Mouse (Mus musculus): Measurements from ENCODE around the gene Fbxo34. TPM values are rescaled to one million over a fixed set of nuclear protein-coding genes. Genes with fewer than 3 reads are reported as not detected.

Fbxo34 gene
- total and polyA plus RNA-seq, 2 experiments = 9.7 to 12.7 TPM

GRCm38 (mm10) chr14:47544286-47544685, 94.1 kb downstream of the Fbxo34 start:
- H3K9ac ChIP-seq (ENCODE audit: low read depth, low read length) = no peak overlapping the region
- no peaks in the 10 kb centered on the region for H3K79me2 ChIP-seq (ENCODE audit: control insufficient read depth, insufficient read depth, low read length)
- 86% methylated on average over 5 of the region's 5 CpGs for WGBS
- no peak for DNase-seq (ENCODE audit: extremely low read depth, low read depth, low spot score)
- no peak overlapping the region for H3K4me3 ChIP-seq (ENCODE audit: insufficient read depth, low read depth, low read length)
- H3K27me3 ChIP-seq (ENCODE audit: control insufficient read depth, insufficient read depth, low read length) = no peaks in the 10 kb centered on the region
- peaks cover 68% of the 10 kb centered on the region for H3K36me3 ChIP-seq (ENCODE audit: control insufficient read depth, insufficient read depth, low read length)
- TF ChIP-seq POLR2A (IDR thresholded peaks at IDR 0.05; ENCODE audit: extremely low read depth, insufficient read depth, low read length) = no peak
- no peak for TF ChIP-seq CTCF (IDR thresholded peaks at IDR 0.05; ENCODE audit: low read depth, low read length)
- no peaks in the 10 kb centered on the region for H3K4me1 ChIP-seq (ENCODE audit: control insufficient read depth, insufficient read depth, low read length)
- H3K27ac ChIP-seq (replicated peaks; ENCODE audit: insufficient read depth, low read depth, low read length) = no peak overlapping the region

GRCm38 (mm10) chr14:47544877-47545276, 94.7 kb downstream of the Fbxo34 start:
- H3K9ac ChIP-seq (ENCODE audit: low read depth, low read length) = no peak overlapping the region
- peaks cover 68% of the 10 kb centered on the region for H3K36me3 ChIP-seq (ENCODE audit: control insufficient read depth, insufficient read depth, low read length)
- TF ChIP-seq CTCF (IDR thresholded peaks at IDR 0.05; ENCODE audit: low read depth, low read length) (no peak), POLR2A (IDR thresholded peaks at IDR 0.05; ENCODE audit: extremely low read depth, insufficient read depth, low read length) (no peak)
- WGBS = 91% methylated on average over 4 of the region's 4 CpGs
- H3K4me3 ChIP-seq (ENCODE audit: insufficient read depth, low read depth, low read length) = no peak overlapping the region
- no peak overlapping the region for H3K27ac ChIP-seq (replicated peaks; ENCODE audit: insufficient read depth, low read depth, low read length)
- H3K4me1 ChIP-seq (ENCODE audit: control insufficient read depth, insufficient read depth, low read length) = no peaks in the 10 kb centered on the region
- no peaks in the 10 kb centered on the region for H3K27me3 ChIP-seq (ENCODE audit: control insufficient read depth, insufficient read depth, low read length)
- no peaks in the 10 kb centered on the region for H3K79me2 ChIP-seq (ENCODE audit: control insufficient read depth, insufficient read depth, low read length)
- DNase-seq (ENCODE audit: extremely low read depth, low read depth, low spot score) = no peak

- H3K27me3 ChIP-seq (ENCODE audit: control insufficient read depth, insufficient read depth, low read length) = no peaks in the 10 kb centered on the region
- no peak for DNase-seq (ENCODE audit: extremely low read depth, low read depth, low spot score)
- no peaks in the 10 kb centered on the region for H3K4me1 ChIP-seq (ENCODE audit: control insufficient read depth, insufficient read depth, low read length)
- H3K4me3 ChIP-seq (ENCODE audit: insufficient read depth, low read depth, low read length) = no peak overlapping the region
- TF ChIP-seq CTCF (IDR thresholded peaks at IDR 0.05; ENCODE audit: low read depth, low read length) (no peak), POLR2A (IDR thresholded peaks at IDR 0.05; ENCODE audit: extremely low read depth, insufficient read depth, low read length) (no peak)
- no peak overlapping the region for H3K27ac ChIP-seq (replicated peaks; ENCODE audit: insufficient read depth, low read depth, low read length)
- no peaks in the 10 kb centered on the region for H3K79me2 ChIP-seq (ENCODE audit: control insufficient read depth, insufficient read depth, low read length)
- 97% methylated on average over 6 of the region's 6 CpGs for WGBS
- H3K9ac ChIP-seq (ENCODE audit: low read depth, low read length) = no peak overlapping the region
- peaks cover 67% of the 10 kb centered on the region for H3K36me3 ChIP-seq (ENCODE audit: control insufficient read depth, insufficient read depth, low read length)
These were observed 101.4 kb downstream of the Fbxo34 start for GRCm38 (mm10) chr14:47551668-47552067.

GRCm38 (mm10) chr14:47553380-47553779, 103.2 kb downstream of the Fbxo34 start:
- Histone ChIP-seq H3K79me2 (ENCODE audit: control insufficient read depth, insufficient read depth, low read length) (peaks cover 3% of the 10 kb centered on the region; the same call in 1 of the 2 replicates), H3K4me3 (ENCODE audit: insufficient read depth, low read depth, low read length) (no peak overlapping the region), H3K9ac (ENCODE audit: low read depth, low read length) (no peak overlapping the region), H3K4me1 (ENCODE audit: control insufficient read depth, insufficient read depth, low read length) (no peaks in the 10 kb centered on the region), H3K27ac (replicated peaks; ENCODE audit: insufficient read depth, low read depth, low read length) (no peak overlapping the region), H3K27me3 (ENCODE audit: control insufficient read depth, insufficient read depth, low read length) (no peaks in the 10 kb centered on the region), H3K36me3 (ENCODE audit: control insufficient read depth, insufficient read depth, low read length) (peaks cover 67% of the 10 kb centered on the region)
- TF ChIP-seq POLR2A (IDR thresholded peaks at IDR 0.05; ENCODE audit: extremely low read depth, insufficient read depth, low read length) (no peak), CTCF (IDR thresholded peaks at IDR 0.05; ENCODE audit: low read depth, low read length) (no peak)
- DNase-seq (ENCODE audit: extremely low read depth, low read depth, low spot score) = no peak
- 96% methylated on average over 2 of the region's 2 CpGs for WGBS

- DNase-seq (ENCODE audit: extremely low read depth, low read depth, low spot score) = no peak
- H3K79me2 ChIP-seq (ENCODE audit: control insufficient read depth, insufficient read depth, low read length) = peaks cover 3% of the 10 kb centered on the region; the same call in 1 of the 2 replicates
- no peak overlapping the region for H3K4me3 ChIP-seq (ENCODE audit: insufficient read depth, low read depth, low read length)
- no peaks in the 10 kb centered on the region for H3K4me1 ChIP-seq (ENCODE audit: control insufficient read depth, insufficient read depth, low read length)
- no peak overlapping the region for H3K9ac ChIP-seq (ENCODE audit: low read depth, low read length)
- WGBS = 82% methylated on average over 4 of the region's 4 CpGs
- H3K36me3 ChIP-seq (ENCODE audit: control insufficient read depth, insufficient read depth, low read length) = peaks cover 64% of the 10 kb centered on the region
- no peak overlapping the region for H3K27ac ChIP-seq (replicated peaks; ENCODE audit: insufficient read depth, low read depth, low read length)
- no peaks in the 10 kb centered on the region for H3K27me3 ChIP-seq (ENCODE audit: control insufficient read depth, insufficient read depth, low read length)
- TF ChIP-seq CTCF (IDR thresholded peaks at IDR 0.05; ENCODE audit: low read depth, low read length) = no peak
- no peak for TF ChIP-seq POLR2A (IDR thresholded peaks at IDR 0.05; ENCODE audit: extremely low read depth, insufficient read depth, low read length)
These were observed 104.0 kb downstream of the Fbxo34 start for GRCm38 (mm10) chr14:47554236-47554635.

GRCm38 (mm10) chr14:47555225-47555624, 105.0 kb downstream of the Fbxo34 start:
- H3K4me1 ChIP-seq (ENCODE audit: control insufficient read depth, insufficient read depth, low read length) = no peaks in the 10 kb centered on the region
- H3K27me3 ChIP-seq (ENCODE audit: control insufficient read depth, insufficient read depth, low read length) = no peaks in the 10 kb centered on the region
- DNase-seq (ENCODE audit: extremely low read depth, low read depth, low spot score) = no peak
- TF ChIP-seq POLR2A (IDR thresholded peaks at IDR 0.05; ENCODE audit: extremely low read depth, insufficient read depth, low read length) = no peak
- no peak for TF ChIP-seq CTCF (IDR thresholded peaks at IDR 0.05; ENCODE audit: low read depth, low read length)
- H3K4me3 ChIP-seq (ENCODE audit: insufficient read depth, low read depth, low read length) = no peak overlapping the region
- H3K36me3 ChIP-seq (ENCODE audit: control insufficient read depth, insufficient read depth, low read length) = peaks cover 69% of the 10 kb centered on the region
- 96% methylated on average over 5 of the region's 5 CpGs for WGBS
- H3K27ac ChIP-seq (replicated peaks; ENCODE audit: insufficient read depth, low read depth, low read length) = no peak overlapping the region
- H3K79me2 ChIP-seq (ENCODE audit: control insufficient read depth, insufficient read depth, low read length) = peaks cover 3% of the 10 kb centered on the region; the same call in 1 of the 2 replicates
- H3K9ac ChIP-seq (ENCODE audit: low read depth, low read length) = no peak overlapping the region
